10 mouse cellular contexts compared by ENCODE assay signal in genomic region chr8:95130966-95131537, GRCm38 (mm10). TPM values are rescaled to one million over a fixed set of nuclear protein-coding genes. Genes with fewer than 3 reads are reported as not detected.
DNase-seq lines count a peak whose midpoint lies in the region; ATAC-seq and TF ChIP-seq lines count a peak whose summit lies in the region.
"Had no signal": no experiment of that assay in that cellular context is flagged by ENCODE, and none has a peak within 500 bp of the region (broad histone marks: within the 10 kb centered on the region; RNA-seq: fewer than 3 reads in every experiment).

No protein-coding gene starts in this region.

- no peak overlapping the region for H3K9ac ChIP-seq in intestine, embryonic 15.5 days
- no peak overlapping the region for H3K9ac ChIP-seq in intestine, postnatal 0 days (ENCODE audit: low read depth, low read length)
- H3K9ac ChIP-seq in intestine, embryonic 16.5 days (ENCODE audit: low read depth, low read length) = no peak overlapping the region
- no peak overlapping the region for H3K9ac ChIP-seq in liver, embryonic 16.5 days (ENCODE audit: low read depth, low read length)

- no peak overlapping the region for H3K4me3 ChIP-seq in intestine, embryonic 15.5 days (replicated peaks)
- H3K4me3 ChIP-seq in intestine, postnatal 0 days (ENCODE audit: low read depth, low read length) = no peak overlapping the region
- H3K4me3 ChIP-seq in intestine, embryonic 16.5 days (ENCODE audit: low read length) = no peak overlapping the region
- H3K4me3 ChIP-seq in liver, embryonic 16.5 days (ENCODE audit: low read depth, low read length) = no peak overlapping the region

- H3K36me3 ChIP-seq in intestine, embryonic 15.5 days = 0 out of 2 replicates have a peak, but pooled peaks cover 3% of the 10 kb centered on the region
- peaks cover 46% of the 10 kb centered on the region for H3K36me3 ChIP-seq in intestine, postnatal 0 days (ENCODE audit: control insufficient read depth, insufficient read depth)
- H3K36me3 ChIP-seq in intestine, embryonic 16.5 days (ENCODE audit: control insufficient read depth, insufficient read depth, low read length) = peaks cover 4% of the 10 kb centered on the region; the same call in 1 of the 2 replicates
- H3K36me3 ChIP-seq in liver, embryonic 16.5 days (ENCODE audit: control insufficient read depth, insufficient read depth) = no peaks in the 10 kb centered on the region

- DNase-seq in adrenal gland, postnatal 25 days = peak; percentile 43
- DNase-seq in layer of hippocampus, adult 9-11 months = no peak
- DNase-seq in layer of hippocampus, adult 11-12 months (ENCODE audit: low spot score) = no peak
- DNase-seq: gastrocnemius, postnatal 14 days; layer of hippocampus, postnatal 36 days had no signal

- ATAC-seq in intestine, embryonic 15.5 days = peak; percentile 31; the same call in 1 of the 2 replicates
- ATAC-seq in intestine, postnatal 0 days = no peak; the same call in 1 of the 2 replicates
- ATAC-seq in intestine, embryonic 16.5 days = peak; percentile 15; the same call in 1 of the 2 replicates
- ATAC-seq in liver, embryonic 16.5 days (ENCODE audit: low read depth) = peak; percentile 83
- ATAC-seq in megakaryocyte-erythroid progenitor cell, adult 5-6 weeks (replicated peaks; ENCODE audit: low FRiP score, low TSS enrichment, poor library complexity, severe bottlenecking) = no peak

- peaks cover 5% of the 10 kb centered on the region; the same call in 1 of the 2 replicates for H3K4me1 ChIP-seq in intestine, embryonic 15.5 days (replicated peaks)
- H3K4me1 ChIP-seq in intestine, postnatal 0 days (replicated peaks; ENCODE audit: control insufficient read depth, insufficient read depth, low read length) = no peaks in the 10 kb centered on the region
- peaks cover 8% of the 10 kb centered on the region for H3K4me1 ChIP-seq in intestine, embryonic 16.5 days (ENCODE audit: control insufficient read depth, insufficient read depth, low read length)
- peaks cover 7% of the 10 kb centered on the region for H3K4me1 ChIP-seq in liver, embryonic 16.5 days (ENCODE audit: control insufficient read depth, low read depth, low read length)

- no peaks in the 10 kb centered on the region for H3K27me3 ChIP-seq in intestine, embryonic 15.5 days (replicated peaks)
- no peaks in the 10 kb centered on the region for H3K27me3 ChIP-seq in intestine, postnatal 0 days (replicated peaks; ENCODE audit: control insufficient read depth, insufficient read depth, low read length)
- H3K27me3 ChIP-seq in intestine, embryonic 16.5 days (replicated peaks; ENCODE audit: control insufficient read depth, insufficient read depth, low read length) = no peaks in the 10 kb centered on the region
- H3K27me3 ChIP-seq in liver, embryonic 16.5 days (ENCODE audit: control insufficient read depth, insufficient read depth, low read depth, low read length) = no peaks in the 10 kb centered on the region

- WGBS in intestine, embryonic 15.5 days = 60% methylated on average over 15 of the region's 15 CpGs
- 50% methylated on average over 15 of the region's 15 CpGs for WGBS in intestine, postnatal 0 days
- 59% methylated on average over 15 of the region's 15 CpGs for WGBS in intestine, embryonic 16.5 days
- WGBS in liver, embryonic 16.5 days (ENCODE audit: insufficient replicate concordance) = 53% methylated on average over 15 of the region's 15 CpGs

- H3K27ac ChIP-seq in intestine, embryonic 15.5 days = no peak overlapping the region
- no peak overlapping the region for H3K27ac ChIP-seq in intestine, postnatal 0 days (ENCODE audit: low read depth, low read length)
- no peak overlapping the region for H3K27ac ChIP-seq in intestine, embryonic 16.5 days (ENCODE audit: low read length)
- peak overlapping the region; percentile 50 for H3K27ac ChIP-seq in liver, embryonic 16.5 days (ENCODE audit: low read length)

- no peak overlapping the region for H3K4me2 ChIP-seq in intestine, embryonic 15.5 days (replicated peaks)
- H3K4me2 ChIP-seq in intestine, postnatal 0 days (replicated peaks; ENCODE audit: low read depth) = no peak overlapping the region
- H3K4me2 ChIP-seq in intestine, embryonic 16.5 days (ENCODE audit: low read depth, low read length) = no peak overlapping the region
- no peak overlapping the region; the same call in 1 of the 2 replicates for H3K4me2 ChIP-seq in liver, embryonic 16.5 days (ENCODE audit: low read depth, low read length)

- TF ChIP-seq CTCF in intestine, postnatal 0 days (IDR thresholded peaks at IDR 0.05; ENCODE audit: low read depth) = no peak

- H3K9me3 ChIP-seq in intestine, embryonic 15.5 days = no peaks in the 10 kb centered on the region
- H3K9me3 ChIP-seq in intestine, postnatal 0 days (ENCODE audit: control insufficient read depth) = no peaks in the 10 kb centered on the region
- H3K9me3 ChIP-seq in intestine, embryonic 16.5 days (ENCODE audit: control insufficient read depth, low read length) = no peaks in the 10 kb centered on the region
- H3K9me3 ChIP-seq in liver, embryonic 16.5 days (replicated peaks; ENCODE audit: control insufficient read depth, low read length) = no peaks in the 10 kb centered on the region

RNA-seq across cellular contexts. Expression of gene Katnb1, which starts 50.1 kb away (rescaled TPM):
- 13.9 and 14.6 TPM in 2 replicates for polyA plus RNA-seq in intestine, embryonic 15.5 days (2015; fragmentation: Nextera tagmentation; extraction: Ambion mirVana)
- polyA plus RNA-seq in intestine, postnatal 0 days (2015; fragmentation: Nextera tagmentation; extraction: Ambion mirVana) = 12.7 and 14.2 TPM in 2 replicates
- total RNA-seq in adrenal gland, postnatal 25 days (2021) = 13.2 and 14.1 TPM in 2 replicates
- polyA plus RNA-seq in intestine, embryonic 16.5 days (2015; fragmentation: Nextera tagmentation; extraction: Ambion mirVana) = 16.7 and 17.8 TPM in 2 replicates
- 8.2 and 9.6 TPM in 2 replicates for polyA plus RNA-seq in liver, embryonic 16.5 days (2015; fragmentation: Nextera tagmentation; extraction: Ambion mirVana)
- 7.7 and 18.8 TPM in 2 replicates for total RNA-seq in megakaryocyte-erythroid progenitor cell, adult 5-6 weeks (2014; fragmentation: Nextera tagmentation)
- total RNA-seq in megakaryocyte-erythroid progenitor cell, adult 5-6 weeks (2017) = 19.4 and 27.5 TPM in 2 replicates

Comparison
In these comparisons a context has a peak if more than half of its experiments do, and no peak if none do; other contexts are left out.
1. ATAC-seq: peak in intestine, embryonic 15.5 days (single experiment), intestine, embryonic 16.5 days (single experiment) and liver, embryonic 16.5 days (single experiment); none in intestine, postnatal 0 days (single experiment) and megakaryocyte-erythroid progenitor cell, adult 5-6 weeks (single experiment).